Mouse (Mus musculus) ES-Bruce4 (cell line): ENCODE measurements around the gene Dennd4b. TPM values are rescaled to one million over a fixed set of nuclear protein-coding genes. Genes with fewer than 3 reads are reported as not detected.

Experiments
- H3K27ac ChIP-seq: 2 replicates; pipeline ENCODE4 v1.5.1; 2012; ENCODE audit warnings: low read length, inconsistent platforms; ENCODE audit not compliant: insufficient read depth
- H3K27me3 ChIP-seq: 2 replicates; pipeline ENCODE4 v1.6.1; 2012; ENCODE audit warnings: mild to moderate bottlenecking, low read length, inconsistent platforms; ENCODE audit not compliant: control insufficient read depth, poor library complexity, insufficient read depth, severe bottlenecking
- H3K36me3 ChIP-seq: 2 replicates; pipeline ENCODE4 v1.6.1; 2012; ENCODE audit warnings: inconsistent platforms, mild to moderate bottlenecking, low read length, moderate library complexity; ENCODE audit not compliant: control insufficient read depth, poor library complexity, insufficient read depth, severe bottlenecking
- H3K4me1 ChIP-seq: one replicate; pipeline ENCODE4 v1.8.1; 2011; ENCODE audit warnings: low read length; ENCODE audit not compliant: control insufficient read depth, insufficient read depth
- H3K4me3 ChIP-seq: 2 replicates; pipeline ENCODE4 v1.5.1; 2011; ENCODE audit warnings: low read depth, mild to moderate bottlenecking, low read length
- H3K9ac ChIP-seq: 2 replicates; pipeline ENCODE4 v1.6.1; 2012; ENCODE audit warnings: low read depth, mild to moderate bottlenecking, inconsistent platforms; ENCODE audit not compliant: poor library complexity, severe bottlenecking
- H3K9me3 ChIP-seq: replicated peaks from 2 replicates; pipeline ENCODE4 v1.6.1; 2012; ENCODE audit warnings: mild to moderate bottlenecking, low read length, inconsistent platforms; ENCODE audit not compliant: control insufficient read depth, poor library complexity, insufficient read depth, severe bottlenecking
- CTCF ChIP-seq: IDR thresholded peaks from one replicate; pipeline ENCODE4 v1.8.1; 2011; ENCODE audit warnings: low read depth, low read length
- EP300 ChIP-seq: IDR thresholded peaks from 2 replicates; pipeline ENCODE4 v1.6.1; 2011; ENCODE audit warnings: low read depth, low read length; ENCODE audit not compliant: insufficient read depth
- POLR2A ChIP-seq: IDR thresholded peaks from one replicate; pipeline ENCODE4 v1.8.1; 2011; ENCODE audit warnings: low read length; ENCODE audit not compliant: insufficient read depth
- polyA plus RNA-seq: library from polyadenylated mRNA; stranded (reverse); fragments of >200 nt; gene quantifications from 2 replicates; pipeline ENCODE4 v1.2.4, GENCODE M21; 2011; ENCODE audit warnings: low read depth; ENCODE audit not compliant: missing spikeins, insufficient read depth, insufficient read length

Gene Dennd4b
- polyA plus RNA-seq, 1 experiment = 12.3 TPM

DNA sequence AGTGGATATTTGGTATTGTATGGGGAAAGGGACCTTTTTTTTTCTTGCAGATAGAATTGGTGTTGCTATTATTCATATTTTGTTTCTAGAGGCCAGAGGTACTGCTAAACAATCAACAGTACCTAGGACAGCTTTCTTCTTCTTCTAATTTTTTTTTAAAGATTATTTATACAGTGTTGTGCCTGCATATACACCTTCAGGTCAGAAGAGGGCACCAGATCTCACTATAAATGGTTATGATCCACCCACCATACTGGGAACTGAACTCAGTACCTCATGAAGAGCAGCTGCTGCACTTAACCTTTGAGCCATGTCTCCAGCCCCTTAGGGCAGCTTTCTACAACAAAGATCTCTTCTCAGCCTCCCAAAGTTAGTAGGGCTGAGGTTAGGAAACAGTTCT, 48.4 kb downstream of the Dennd4b start:
- no peak overlapping the region for H3K9ac ChIP-seq
- no peaks in the 10 kb centered on the region for H3K27me3 ChIP-seq
- H3K27ac ChIP-seq = no peak overlapping the region
- H3K4me3 ChIP-seq = no peak overlapping the region
- no peak for TF ChIP-seq POLR2A
- TF ChIP-seq EP300 = no peak
- TF ChIP-seq CTCF = no peak
- H3K9me3 ChIP-seq = no peaks in the 10 kb centered on the region
- H3K4me1 ChIP-seq = peaks cover 1% of the 10 kb centered on the region
- no peaks in the 10 kb centered on the region; the same call in none of the 2 replicates for H3K36me3 ChIP-seq

DNA sequence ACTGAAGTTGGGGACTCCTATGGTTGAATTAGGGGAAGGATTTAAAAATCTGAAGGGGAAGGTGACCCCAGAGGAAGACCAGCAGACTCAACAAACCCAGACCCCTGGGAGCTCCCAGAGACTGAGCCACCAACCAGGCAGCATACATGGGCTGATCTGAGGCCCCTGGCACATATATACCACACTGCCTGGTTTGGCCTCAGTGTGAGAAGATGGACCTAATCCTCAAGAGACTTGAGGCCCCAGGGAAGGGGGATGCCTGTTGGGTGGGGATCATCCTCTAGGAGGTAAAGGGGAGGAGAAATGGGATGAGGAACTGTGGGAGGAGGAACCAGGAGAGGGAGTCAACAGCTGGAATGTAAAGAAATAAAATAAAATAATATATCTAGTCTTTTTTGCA, 49.3 kb downstream of the Dennd4b start:
- Histone ChIP-seq H3K4me1 (peaks cover 1% of the 10 kb centered on the region), H3K36me3 (no peaks in the 10 kb centered on the region; the same call in none of the 2 replicates), H3K9ac (no peak overlapping the region), H3K27me3 (no peaks in the 10 kb centered on the region), H3K4me3 (no peak overlapping the region), H3K27ac (no peak overlapping the region), H3K9me3 (no peaks in the 10 kb centered on the region)
- TF ChIP-seq POLR2A (no peak), EP300 (no peak), CTCF (no peak)

- Histone ChIP-seq H3K27me3 (no peaks in the 10 kb centered on the region), H3K4me3 (no peak overlapping the region), H3K9me3 (no peaks in the 10 kb centered on the region), H3K9ac (no peak overlapping the region), H3K27ac (no peak overlapping the region), H3K36me3 (peaks cover 2% of the 10 kb centered on the region; the same call in 1 of the 2 replicates), H3K4me1 (no peaks in the 10 kb centered on the region)
- TF ChIP-seq POLR2A = no peak
- TF ChIP-seq CTCF = no peak
- TF ChIP-seq EP300 = no peak
These were observed 57.3 kb downstream of the Dennd4b start for GRCm38 (mm10) chr3:90322289-90322688.

GRCm38 (mm10) chr3:90323119-90323518, 58.1 kb downstream of the Dennd4b start:
- TF ChIP-seq CTCF (no peak), POLR2A (no peak), EP300 (no peak)
- Histone ChIP-seq H3K9me3 (no peaks in the 10 kb centered on the region), H3K4me3 (no peak overlapping the region), H3K9ac (no peak overlapping the region), H3K27ac (no peak overlapping the region), H3K27me3 (no peaks in the 10 kb centered on the region), H3K4me1 (no peaks in the 10 kb centered on the region), H3K36me3 (peaks cover 2% of the 10 kb centered on the region; the same call in 1 of the 2 replicates)

Other genes with a start within 250 kb of the Dennd4b start
- gene 4933434E20Rik, start 213.5 kb upstream of the Dennd4b start, polyA plus RNA-seq = 67.1 and 67.6 TPM in 2 replicates
- 414 and 432 TPM in 2 replicates for gene Ubap2l, start 212.6 kb upstream of the Dennd4b start, polyA plus RNA-seq
- gene Tpm3, start 192.5 kb upstream of the Dennd4b start, polyA plus RNA-seq = 286 and 305 TPM in 2 replicates
- gene Nup210l, start 161.1 kb upstream of the Dennd4b start, polyA plus RNA-seq = 0.73 and 0.81 TPM in 2 replicates
- gene Rps27, start 51.5 kb upstream of the Dennd4b start, polyA plus RNA-seq = 28.1 and 44.0 TPM in 2 replicates
- gene Rab13, start 51.5 kb upstream of the Dennd4b start, polyA plus RNA-seq = 8.0 and 12.4 TPM in 2 replicates
- 23.7 and 24.5 TPM in 2 replicates for gene Jtb, start 33.6 kb upstream of the Dennd4b start, polyA plus RNA-seq
- gene Creb3l4, start 21.7 kb upstream of the Dennd4b start, polyA plus RNA-seq = 3.7 and 4.6 TPM in 2 replicates
- 60.5 and 62.4 TPM in 2 replicates for gene Slc39a1, start 17.0 kb upstream of the Dennd4b start, polyA plus RNA-seq
- gene Crtc2, start 11.0 kb upstream of the Dennd4b start, polyA plus RNA-seq = 32.4 and 34.6 TPM in 2 replicates
- gene Gatad2b, start 28.0 kb downstream of the Dennd4b start, polyA plus RNA-seq = 59.0 and 66.1 TPM in 2 replicates
- gene Slc27a3, start 124.8 kb downstream of the Dennd4b start, polyA plus RNA-seq = 11.0 and 12.5 TPM in 2 replicates
- 68.6 and 71.0 TPM in 2 replicates for gene Ints3, start 168.4 kb downstream of the Dennd4b start, polyA plus RNA-seq
- 10.8 and 13.6 TPM in 2 replicates for gene Npr1, start 200.7 kb downstream of the Dennd4b start, polyA plus RNA-seq
- 211 and 233 TPM in 2 replicates for gene Ilf2, start 210.9 kb downstream of the Dennd4b start, polyA plus RNA-seq
- 63.9 and 65.1 TPM in 2 replicates for gene Snapin, start 225.8 kb downstream of the Dennd4b start, polyA plus RNA-seq
- 124 and 130 TPM in 2 replicates for gene Chtop, start 244.3 kb downstream of the Dennd4b start, polyA plus RNA-seq
- 46.3 and 50.4 TPM in 2 replicates for gene S100a1, start 249.2 kb downstream of the Dennd4b start, polyA plus RNA-seq
- 71.4 and 73.2 TPM in 2 replicates for gene S100a13, start 249.2 kb downstream of the Dennd4b start, polyA plus RNA-seq